Mouse (Mus musculus) midbrain, embryonic 14.5 days (tissue): ENCODE results near the gene Gm10354. TPM values are rescaled to one million over a fixed set of nuclear protein-coding genes. Genes with fewer than 3 reads are reported as not detected.
"Not testable (repeated sequence)": the region's sequence is repeated elsewhere in the genome, so short reads cannot be mapped to it uniquely, and the experiment has no call there.

Experiments used
- ATAC-seq: fragments of 200-750 bp; cut with Nextera tagmentation; 2 replicates; pipeline ENCODE4 v1.8.0; 2017; ENCODE audit warnings: moderate number of reproducible peaks, moderate library complexity; ENCODE audit not compliant: low FRiP score, low TSS enrichment
- DNase-seq: peaks from one replicate; pipeline ENCODE4 v3.0.0-alpha.2; 2015
- H3K27ac ChIP-seq: fragments of 300-500 bp; sonication (generic); replicated peaks from 2 replicates; pipeline ENCODE4 v1.5.1; 2014; ENCODE audit warnings: mild to moderate bottlenecking, low read depth, low read length, moderate library complexity
- H3K27me3 ChIP-seq: fragments of 300-500 bp; sonication (generic); 2 replicates; pipeline ENCODE4 v1.6.1; 2014; ENCODE audit warnings: low read length, control low read depth, mixed read lengths; ENCODE audit not compliant: control insufficient read depth, insufficient read depth
- H3K36me3 ChIP-seq: fragments of 300-500 bp; sonication (generic); 2 replicates; pipeline ENCODE4 v1.6.1; 2014; ENCODE audit warnings: low read length, control low read depth; ENCODE audit not compliant: control insufficient read depth, insufficient read depth
- H3K4me1 ChIP-seq: fragments of 300-500 bp; sonication (generic); 2 replicates; pipeline ENCODE4 v1.6.1; 2014; ENCODE audit warnings: mild to moderate bottlenecking, antibody characterized with exemption, low read length, control low read depth; ENCODE audit not compliant: control insufficient read depth, insufficient read depth
- H3K4me2 ChIP-seq: fragments of 300-500 bp; sonication (generic); 2 replicates; pipeline ENCODE4 v1.6.1; 2014; ENCODE audit warnings: mild to moderate bottlenecking, low read length, moderate library complexity
- H3K4me3 ChIP-seq: fragments of 300-500 bp; sonication (generic); replicated peaks from 2 replicates; pipeline ENCODE4 v1.5.1; 2014; ENCODE audit warnings: low read depth, low read length
- H3K9ac ChIP-seq: fragments of 300-500 bp; sonication (generic); replicated peaks from 2 replicates; pipeline ENCODE4 v1.6.1; 2014; ENCODE audit warnings: mild to moderate bottlenecking, low read length, moderate library complexity
- H3K9me3 ChIP-seq: fragments of 300-500 bp; sonication (generic); 2 replicates; pipeline ENCODE4 v1.6.1; 2016; ENCODE audit warnings: low read length, control low read depth, mixed read lengths; ENCODE audit not compliant: control insufficient read depth
- WGBS: fragments of 180-500 bp; shearing (Covaris S2); extraction: QIAGEN DNeasy Blood & Tissue Kit; methylation state at CpG from one replicate; pipeline ENCODE4 v1.1.7; 2014; 5-methylcytosine and 5-hydroxymethylcytosine counted together
- polyA plus RNA-seq: library from polyadenylated mRNA; unstranded; fragments of >200 nt; fragmentation: Nextera tagmentation; extraction: Ambion mirVana; gene quantifications from 2 replicates; pipeline ENCODE4 v1.2.1, GENCODE M21; 2014

Gm10354 gene
- polyA plus RNA-seq, 1 experiment from 2014 or later, result not detected

- H3K27ac ChIP-seq, H3K9me3 ChIP-seq, H3K9ac ChIP-seq, H3K4me1 ChIP-seq, H3K4me2 ChIP-seq, H3K4me3 ChIP-seq, H3K27me3 ChIP-seq, H3K36me3 ChIP-seq, DNase-seq: not testable (repeated sequence)
- peak; percentile 75; the same call in 1 of the 2 replicates for ATAC-seq
- 66% methylated on average over 4 of the region's 4 CpGs for WGBS
Measured at GRCm38 (mm10) chr5:14945524-14945923, 33.2 kb downstream of the Gm10354 start.

- not testable (repeated sequence) for DNase-seq, H3K4me1 ChIP-seq, H3K9ac ChIP-seq, H3K4me2 ChIP-seq, H3K36me3 ChIP-seq, H3K4me3 ChIP-seq, ATAC-seq, H3K9me3 ChIP-seq, H3K27ac ChIP-seq, H3K27me3 ChIP-seq
- WGBS, result 89% methylated on average over 1 of the region's 1 CpGs
Measured at GRCm38 (mm10) chr5:14941043-14941442, 37.7 kb downstream of the Gm10354 start.

- not testable (repeated sequence) for ATAC-seq
- WGBS, result 58% methylated on average over 1 of the region's 1 CpGs
Measured at GRCm38 (mm10) chr5:14938329-14938728, 40.4 kb downstream of the Gm10354 start, which contains the start of gene Speer4e. Speer4e (minus strand) TSS chr5:14938429.

GRCm38 (mm10) chr5:14933721-14934120, 45.0 kb downstream of the Gm10354 start:
- H3K4me2 ChIP-seq, ATAC-seq, H3K9ac ChIP-seq, H3K4me3 ChIP-seq, DNase-seq, H3K4me1 ChIP-seq, H3K27ac ChIP-seq, H3K27me3 ChIP-seq, H3K9me3 ChIP-seq, H3K36me3 ChIP-seq: not testable (repeated sequence)
- WGBS, result 78% methylated on average over 5 of the region's 6 CpGs

More at GRCm38 (mm10) chr5:14938329-14938728, 40.4 kb downstream of the Gm10354 start, which contains the start of gene Speer4e:
- H3K27ac ChIP-seq, H3K4me3 ChIP-seq, H3K27me3 ChIP-seq, H3K9ac ChIP-seq, H3K9me3 ChIP-seq, H3K36me3 ChIP-seq, DNase-seq, H3K4me1 ChIP-seq, H3K4me2 ChIP-seq: not testable (repeated sequence)

- H3K27ac ChIP-seq, H3K4me3 ChIP-seq, H3K9me3 ChIP-seq, H3K4me1 ChIP-seq, ATAC-seq, H3K27me3 ChIP-seq, H3K36me3 ChIP-seq, H3K4me2 ChIP-seq, H3K9ac ChIP-seq: not testable (repeated sequence)
- 32% methylated on average over 4 of the region's 4 CpGs for WGBS
- DNase-seq, result peak; percentile 4
Measured at GRCm38 (mm10) chr5:14927047-14927446, 51.7 kb downstream of the Gm10354 start.

Other genes starting within 250 kb of the Gm10354 start
- not detected in 2 replicates for gene Gm9758, start 64.0 kb downstream of the Gm10354 start, polyA plus RNA-seq
- gene Speer4e, start 40.5 kb downstream of the Gm10354 start, polyA plus RNA-seq, result not detected in 2 replicates
- not detected in 2 replicates for gene Gm17019, start 54.1 kb upstream of the Gm10354 start, polyA plus RNA-seq